Mouse (Mus musculus) CD4-positive, CD25-positive, alpha-beta regulatory T cell, adult 4 months (primary cell): ENCODE measurements around the gene Ablim1. TPM values are rescaled to one million over a fixed set of nuclear protein-coding genes. Genes with fewer than 3 reads are reported as not detected.
"Not testable (repeated sequence)": the region's sequence is repeated elsewhere in the genome, so short reads cannot be mapped to it uniquely, and the experiment has no call there.

ENCODE experiments used
- ATAC-seq: one replicate; pipeline ENCODE4 v1.8.0; 2017
- polyA plus RNA-seq, 2 experiments: library from polyadenylated mRNA; unstranded; fragments of 100-300 nt; shearing (Covaris generic); gene quantifications; one replicate each; pipeline ENCODE4 v1.2.1; 2017

Gene Ablim1
- polyA plus RNA-seq, 2 experiments from 2014 or later, result 290 to 362 TPM

GRCm38 (mm10) chr19:57141756-57142461 is 172.8 kb downstream of the Ablim1 start:
- ATAC-seq, result no peak

GRCm38 (mm10) chr19:57140874-57141273 is 173.8 kb downstream of the Ablim1 start:
- no peak for ATAC-seq

GRCm38 (mm10) chr19:57140071-57140470 is 174.6 kb downstream of the Ablim1 start:
- no peak for ATAC-seq

- no peak for ATAC-seq
These were observed 175.7 kb downstream of the Ablim1 start for GRCm38 (mm10) chr19:57138909-57139617.

- no peak for ATAC-seq
These were observed 176.2 kb downstream of the Ablim1 start for GRCm38 (mm10) chr19:57138469-57138868.

GRCm38 (mm10) chr19:57138045-57138444 is 176.7 kb downstream of the Ablim1 start:
- no peak for ATAC-seq

GRCm38 (mm10) chr19:57136228-57136627 is 178.5 kb downstream of the Ablim1 start:
- no peak for ATAC-seq

- ATAC-seq, result not testable (repeated sequence)
These were observed 179.1 kb downstream of the Ablim1 start for GRCm38 (mm10) chr19:57135654-57136053.

- no peak for ATAC-seq
These were observed 179.9 kb downstream of the Ablim1 start for GRCm38 (mm10) chr19:57134654-57135348.

GRCm38 (mm10) chr19:57132916-57133520 is 181.7 kb downstream of the Ablim1 start:
- no peak for ATAC-seq

GRCm38 (mm10) chr19:57132281-57132680 is 182.4 kb downstream of the Ablim1 start:
- peak; percentile 84 for ATAC-seq

GRCm38 (mm10) chr19:57131366-57131765 is 183.4 kb downstream of the Ablim1 start:
- peak; percentile 67 for ATAC-seq

GRCm38 (mm10) chr19:57130591-57130990 is 184.1 kb downstream of the Ablim1 start:
- ATAC-seq, result no peak

- no peak for ATAC-seq
These were observed 185.0 kb downstream of the Ablim1 start for GRCm38 (mm10) chr19:57129729-57130128.

- no peak for ATAC-seq
These were observed 186.7 kb downstream of the Ablim1 start for GRCm38 (mm10) chr19:57128037-57128436.

GRCm38 (mm10) chr19:57127523-57127922 is 187.2 kb downstream of the Ablim1 start:
- no peak for ATAC-seq

- no peak for ATAC-seq
These were observed 187.8 kb downstream of the Ablim1 start for GRCm38 (mm10) chr19:57126950-57127349.

GRCm38 (mm10) chr19:57124906-57125305 is 189.8 kb downstream of the Ablim1 start:
- ATAC-seq, result no peak

- ATAC-seq, result no peak
These were observed 190.6 kb downstream of the Ablim1 start for GRCm38 (mm10) chr19:57124138-57124519.

- ATAC-seq, result peak; percentile 64
These were observed 191.1 kb downstream of the Ablim1 start for GRCm38 (mm10) chr19:57123503-57124137.

GRCm38 (mm10) chr19:57122261-57122660 is 192.5 kb downstream of the Ablim1 start:
- no peak for ATAC-seq

GRCm38 (mm10) chr19:57121036-57121435 is 193.7 kb downstream of the Ablim1 start:
- ATAC-seq, result no peak

GRCm38 (mm10) chr19:57119661-57120060 is 195.1 kb downstream of the Ablim1 start:
- peak; percentile 43 for ATAC-seq
